Comparison of ENCODE assay signal across 11 mouse cellular contexts in genomic region chr14:120288378-120289002, GRCm38 (mm10). TPM values are rescaled to one million over a fixed set of nuclear protein-coding genes. Genes with fewer than 3 reads are reported as not detected.
DNase-seq lines count a peak whose midpoint lies in the region; ATAC-seq and TF ChIP-seq lines count a peak whose summit lies in the region.
"Had no signal": no experiment of that assay in that cellular context is flagged by ENCODE, and none has a peak within 500 bp of the region (broad histone marks: within the 10 kb centered on the region; RNA-seq: fewer than 3 reads in every experiment).

No protein-coding gene starts in this region.

- peaks cover 87% of the 10 kb centered on the region for H3K4me1 ChIP-seq in heart, embryonic 10.5 days
- peaks cover 97% of the 10 kb centered on the region for H3K4me1 ChIP-seq in megakaryocyte, embryonic 14.5 days
- H3K4me1 ChIP-seq in heart, postnatal 0 days (ENCODE audit: control insufficient read depth, insufficient read depth) = peaks cover 85% of the 10 kb centered on the region
- peaks cover 56% of the 10 kb centered on the region for H3K4me1 ChIP-seq in liver, embryonic 12.5 days

- no peak for TF ChIP-seq EP300 in heart, postnatal 0 days (IDR thresholded peaks at IDR 0.05; ENCODE audit: low read depth)

- intact Hi-C loops in heart, postnatal 25 days (cut with DNase I) = loop anchor here (5.0 kb wide), 1 partner anchor 79 kb away; no protein-coding TSS in a partner anchor

- no peaks in the 10 kb centered on the region for H3K27me3 ChIP-seq in heart, embryonic 10.5 days (ENCODE audit: insufficient read depth, poor library complexity, severe bottlenecking)
- no peaks in the 10 kb centered on the region for H3K27me3 ChIP-seq in megakaryocyte, embryonic 14.5 days (replicated peaks)
- no peaks in the 10 kb centered on the region for H3K27me3 ChIP-seq in heart, postnatal 0 days (ENCODE audit: control insufficient read depth, insufficient read depth, low read length)
- H3K27me3 ChIP-seq in liver, embryonic 12.5 days (replicated peaks) = no peaks in the 10 kb centered on the region
- H3K27me3 ChIP-seq: CH12.LX had no signal

- peak overlapping the region; percentile 84 for H3K27ac ChIP-seq in heart, embryonic 10.5 days
- peak overlapping the region; percentile 84 for H3K27ac ChIP-seq in heart, postnatal 0 days (ENCODE audit: low read depth)
- H3K27ac ChIP-seq in liver, embryonic 12.5 days = no peak overlapping the region

- H3K4me2 ChIP-seq in heart, postnatal 0 days (ENCODE audit: low read depth, low read length) = peak overlapping the region; percentile 13; the same call in 1 of the 2 replicates
- H3K4me2 ChIP-seq in liver, embryonic 12.5 days = no peak overlapping the region

- H3K36me3 ChIP-seq in heart, embryonic 10.5 days = peaks cover 27% of the 10 kb centered on the region; the same call in 1 of the 2 replicates
- peaks cover 90% of the 10 kb centered on the region for H3K36me3 ChIP-seq in megakaryocyte, embryonic 14.5 days (replicated peaks; ENCODE audit: low read length)
- peaks cover 10% of the 10 kb centered on the region for H3K36me3 ChIP-seq in heart, postnatal 0 days (replicated peaks; ENCODE audit: control insufficient read depth, insufficient read depth, low read length)
- no peaks in the 10 kb centered on the region for H3K36me3 ChIP-seq in liver, embryonic 12.5 days

- no peak for ATAC-seq in megakaryocyte, adult 5-6 weeks (ENCODE audit: poor library complexity, severe bottlenecking)
- no peak; the same call in 1 of the 2 replicates for ATAC-seq in heart, postnatal 0 days (ENCODE audit: insufficient read depth, low read depth)
- ATAC-seq in liver, embryonic 12.5 days = no peak
- ATAC-seq: midbrain, embryonic 16.5 days had no signal

- no peaks in the 10 kb centered on the region for H3K9me3 ChIP-seq in heart, embryonic 10.5 days
- H3K9me3 ChIP-seq in megakaryocyte, embryonic 14.5 days = no peaks in the 10 kb centered on the region
- no peaks in the 10 kb centered on the region for H3K9me3 ChIP-seq in heart, postnatal 0 days (replicated peaks; ENCODE audit: control insufficient read depth, low read length)
- H3K9me3 ChIP-seq in liver, embryonic 12.5 days (replicated peaks) = no peaks in the 10 kb centered on the region

- WGBS in heart, embryonic 10.5 days = 76% methylated on average over 10 of the region's 10 CpGs
- 42% methylated on average over 10 of the region's 10 CpGs for WGBS in heart, postnatal 0 days
- WGBS in liver, embryonic 12.5 days (ENCODE audit: insufficient replicate concordance) = 71% methylated on average over 10 of the region's 10 CpGs

- no peak overlapping the region; the same call in 1 of the 2 replicates for H3K9ac ChIP-seq in heart, postnatal 0 days (replicated peaks; ENCODE audit: low read depth, low read length)
- no peak overlapping the region for H3K9ac ChIP-seq in liver, embryonic 12.5 days

- no peak overlapping the region for H3K4me3 ChIP-seq in heart, embryonic 10.5 days
- peak overlapping the region; percentile 65 for H3K4me3 ChIP-seq in megakaryocyte, embryonic 14.5 days (replicated peaks)
- no peak overlapping the region for H3K4me3 ChIP-seq in heart, postnatal 0 days (ENCODE audit: low read depth, low read length)
- H3K4me3 ChIP-seq in liver, embryonic 12.5 days = no peak overlapping the region

- no peak for TF ChIP-seq CTCF in heart, postnatal 0 days (IDR thresholded peaks at IDR 0.05; ENCODE audit: low read depth)

- DNase-seq in heart, embryonic 10.5 days (ENCODE audit: low spot score) = no peak
- DNase-seq in heart, postnatal 25 days (ENCODE audit: low spot score) = no peak
- DNase-seq in heart, postnatal 0 days (ENCODE audit: low spot score) = no peak
- no peak for DNase-seq in right cerebral cortex, postnatal 14 days
- no peak for DNase-seq in liver
- DNase-seq: cerebellum, adult 8-10 months had no signal

RNA-seq across cellular contexts. Expression of gene Mbnl2, which starts 13.0 kb away (rescaled TPM):
- 71.5 and 91.4 TPM in 2 replicates for polyA plus RNA-seq in heart, embryonic 10.5 days (2016; fragmentation: Nextera tagmentation; extraction: Ambion mirVana)
- 100 to 1,000 TPM; 234 to 252 TPM for total RNA-seq in heart, postnatal 25 days (2021)
- 43.0 and 66.7 TPM in 2 replicates for polyA plus RNA-seq in megakaryocyte, embryonic 14.5 days (2012; ENCODE audit: insufficient read depth, low replicate concordance)
- total RNA-seq in megakaryocyte, adult 5-6 weeks (2015) = 113 and 132 TPM in 2 replicates
- 94.7 and 111 TPM in 2 replicates for total RNA-seq in megakaryocyte, adult 5-6 weeks (2017)
- total RNA-seq in heart, postnatal 0 days (2014; rRNA removed; ENCODE audit: low replicate concordance) = 288 and 337 TPM in 2 replicates
- polyA plus RNA-seq in heart, postnatal 0 days (2015; fragmentation: Nextera tagmentation; extraction: Ambion mirVana) = 136 and 137 TPM in 2 replicates
- polyA plus RNA-seq in liver, embryonic 12.5 days (2016; fragmentation: Nextera tagmentation; extraction: Ambion mirVana) = 19.3 and 20.2 TPM in 2 replicates
